Mouse (Mus musculus) forebrain, embryonic 12.5 days (tissue): ENCODE measurements at regions not wholly inside any gene's neighbourhood (a gene's known extent, or its start where the extent isn't known, plus 50 kb on each side); places are given as distances from the start of the nearest gene placed in this dataset.

Experiments
- ATAC-seq: fragments of 200-750 bp; cut with Nextera tagmentation; 2 replicates; pipeline ENCODE4 v1.8.0; 2017; ENCODE audit warnings: moderate TSS enrichment; ENCODE audit not compliant: low FRiP score
- H3K27ac ChIP-seq: fragments of 300-500 bp; sonication (generic); 2 replicates; pipeline ENCODE4 v1.5.1; 2016; ENCODE audit warnings: mild to moderate bottlenecking
- H3K27me3 ChIP-seq: fragments of 300-500 bp; sonication (generic); 2 replicates; pipeline ENCODE4 v1.6.1; 2016; ENCODE audit warnings: mild to moderate bottlenecking
- H3K36me3 ChIP-seq: fragments of 300-500 bp; sonication (generic); replicated peaks from 2 replicates; pipeline ENCODE4 v1.6.1; 2016; ENCODE audit warnings: mild to moderate bottlenecking
- H3K4me1 ChIP-seq: fragments of 300-500 bp; sonication (generic); 2 replicates; pipeline ENCODE4 v1.6.1; 2016
- H3K4me2 ChIP-seq: fragments of 300-500 bp; sonication (generic); 2 replicates; pipeline ENCODE4 v1.6.1; 2016; ENCODE audit warnings: mild to moderate bottlenecking, moderate library complexity
- H3K4me3 ChIP-seq: fragments of 300-500 bp; sonication (generic); replicated peaks from 2 replicates; pipeline ENCODE4 v1.5.1; 2016; ENCODE audit warnings: mild to moderate bottlenecking
- H3K9ac ChIP-seq: fragments of 300-500 bp; sonication (generic); 2 replicates; pipeline ENCODE4 v1.6.1; 2016; ENCODE audit warnings: mild to moderate bottlenecking
- H3K9me3 ChIP-seq: fragments of 300-500 bp; sonication (generic); 2 replicates; pipeline ENCODE4 v1.6.1; 2016
- WGBS: fragments of 180-500 bp; shearing (Covaris S2); methylation state at CpG from one replicate; pipeline ENCODE4 v1.1.7; 2016; 5-methylcytosine and 5-hydroxymethylcytosine counted together

GRCm38 (mm10) chr11:84627259-84627658 lies 101.9 kb upstream of the Lhx1 start:
- no peak for ATAC-seq
- 0 out of 2 replicates have a peak, but pooled peaks cover 5% of the 10 kb centered on the region for H3K4me1 ChIP-seq
- no peaks in the 10 kb centered on the region for H3K36me3 ChIP-seq
- no peak overlapping the region for H3K4me3 ChIP-seq
- no peak overlapping the region for H3K4me2 ChIP-seq
- no peak overlapping the region for H3K27ac ChIP-seq
- no peaks in the 10 kb centered on the region for H3K9me3 ChIP-seq
- WGBS: 86% methylated on average over 2 of the region's 2 CpGs
- H3K27me3 ChIP-seq: peaks cover 34% of the 10 kb centered on the region
- H3K9ac ChIP-seq: no peak overlapping the region

GRCm38 (mm10) chr11:84624100-84624499 lies 98.8 kb upstream of the Lhx1 start:
- Histone ChIP-seq H3K9ac (no peak overlapping the region), H3K4me1 (no peaks in the 10 kb centered on the region), H3K36me3 (no peaks in the 10 kb centered on the region), H3K4me3 (no peak overlapping the region), H3K27me3 (peaks cover 13% of the 10 kb centered on the region), H3K27ac (no peak overlapping the region), H3K9me3 (no peaks in the 10 kb centered on the region), H3K4me2 (no peak overlapping the region)
- no peak for ATAC-seq
- WGBS: 50% methylated on average over 5 of the region's 5 CpGs

- no peaks in the 10 kb centered on the region for H3K36me3 ChIP-seq
- no peak overlapping the region for H3K4me3 ChIP-seq
- no peaks in the 10 kb centered on the region for H3K4me1 ChIP-seq
- WGBS: 90% methylated on average over 4 of the region's 4 CpGs
- H3K9ac ChIP-seq: no peak overlapping the region
- no peak for ATAC-seq
- H3K27me3 ChIP-seq: peaks cover 3% of the 10 kb centered on the region; the same call in 1 of the 2 replicates
- H3K27ac ChIP-seq: no peak overlapping the region
- H3K9me3 ChIP-seq: no peaks in the 10 kb centered on the region
- no peak overlapping the region for H3K4me2 ChIP-seq
These were observed 94.4 kb upstream of the Lhx1 start for GRCm38 (mm10) chr11:84619713-84620112.

GRCm38 (mm10) chr11:84618576-84618975 lies 93.2 kb upstream of the Lhx1 start:
- Histone ChIP-seq H3K9ac (no peak overlapping the region), H3K36me3 (no peaks in the 10 kb centered on the region), H3K27me3 (peaks cover 7% of the 10 kb centered on the region; the same call in 1 of the 2 replicates), H3K4me1 (no peaks in the 10 kb centered on the region), H3K9me3 (no peaks in the 10 kb centered on the region), H3K4me2 (no peak overlapping the region), H3K4me3 (no peak overlapping the region), H3K27ac (no peak overlapping the region)
- 92% methylated on average over 3 of the region's 3 CpGs for WGBS
- no peak for ATAC-seq

GRCm38 (mm10) chr11:84612982-84613720 lies 87.8 kb upstream of the Lhx1 start:
- H3K27ac ChIP-seq: no peak overlapping the region
- WGBS: 84% methylated on average over 9 of the region's 9 CpGs
- H3K9me3 ChIP-seq: no peaks in the 10 kb centered on the region
- no peaks in the 10 kb centered on the region for H3K36me3 ChIP-seq
- peaks cover 31% of the 10 kb centered on the region for H3K27me3 ChIP-seq
- no peak overlapping the region for H3K4me2 ChIP-seq
- no peak overlapping the region for H3K4me3 ChIP-seq
- H3K4me1 ChIP-seq: peaks cover 6% of the 10 kb centered on the region; the same call in 1 of the 2 replicates
- no peak overlapping the region for H3K9ac ChIP-seq
- no peak for ATAC-seq

- H3K4me2 ChIP-seq: no peak overlapping the region
- peaks cover 6% of the 10 kb centered on the region; the same call in 1 of the 2 replicates for H3K4me1 ChIP-seq
- no peak overlapping the region for H3K4me3 ChIP-seq
- H3K36me3 ChIP-seq: no peaks in the 10 kb centered on the region
- ATAC-seq: no peak
- H3K9ac ChIP-seq: no peak overlapping the region
- peaks cover 39% of the 10 kb centered on the region for H3K27me3 ChIP-seq
- WGBS: 80% methylated on average over 4 of the region's 4 CpGs
- no peaks in the 10 kb centered on the region for H3K9me3 ChIP-seq
- H3K27ac ChIP-seq: no peak overlapping the region
These were observed 86.2 kb upstream of the Lhx1 start for GRCm38 (mm10) chr11:84611625-84611879.

- H3K4me3 ChIP-seq: no peak overlapping the region
- peaks cover 44% of the 10 kb centered on the region for H3K27me3 ChIP-seq
- H3K9ac ChIP-seq: no peak overlapping the region
- no peak overlapping the region for H3K4me2 ChIP-seq
- ATAC-seq: no peak
- H3K27ac ChIP-seq: no peak overlapping the region
- no peaks in the 10 kb centered on the region for H3K36me3 ChIP-seq
- no peaks in the 10 kb centered on the region for H3K9me3 ChIP-seq
- H3K4me1 ChIP-seq: peaks cover 6% of the 10 kb centered on the region; the same call in 1 of the 2 replicates
- WGBS: 52% methylated on average over 7 of the region's 7 CpGs
These were observed 85.7 kb upstream of the Lhx1 start for GRCm38 (mm10) chr11:84610774-84611624.

GRCm38 (mm10) chr11:84604781-84605180 lies 79.4 kb upstream of the Lhx1 start:
- Histone ChIP-seq H3K4me3 (no peak overlapping the region), H3K27me3 (peaks cover 49% of the 10 kb centered on the region), H3K36me3 (no peaks in the 10 kb centered on the region), H3K4me2 (no peak overlapping the region), H3K27ac (no peak overlapping the region), H3K9me3 (no peaks in the 10 kb centered on the region), H3K4me1 (peaks cover 16% of the 10 kb centered on the region), H3K9ac (no peak overlapping the region)
- 5% methylated on average over 6 of the region's 6 CpGs for WGBS
- ATAC-seq: no peak

- Histone ChIP-seq H3K9ac (0 out of 2 replicates have a peak overlapping the region, but pooled peaks have one; percentile 7), H3K4me1 (peaks cover 13% of the 10 kb centered on the region), H3K9me3 (no peaks in the 10 kb centered on the region), H3K27me3 (peaks cover 44% of the 10 kb centered on the region), H3K4me2 (no peak overlapping the region), H3K36me3 (no peaks in the 10 kb centered on the region), H3K4me3 (no peak overlapping the region), H3K27ac (no peak overlapping the region)
- no peak for ATAC-seq
- WGBS: 52% methylated on average over 15 of the region's 15 CpGs
These were observed 74.0 kb upstream of the Lhx1 start for GRCm38 (mm10) chr11:84599267-84599841.

- Histone ChIP-seq H3K4me1 (peaks cover 11% of the 10 kb centered on the region), H3K9me3 (no peaks in the 10 kb centered on the region), H3K27ac (no peak overlapping the region), H3K27me3 (peaks cover 46% of the 10 kb centered on the region), H3K36me3 (no peaks in the 10 kb centered on the region), H3K4me2 (no peak overlapping the region), H3K9ac (no peak overlapping the region), H3K4me3 (no peak overlapping the region)
- 85% methylated on average over 9 of the region's 9 CpGs for WGBS
- no peak for ATAC-seq
These were observed 72.4 kb upstream of the Lhx1 start for GRCm38 (mm10) chr11:84597572-84598295.

- H3K9ac ChIP-seq: no peak overlapping the region
- H3K9me3 ChIP-seq: no peaks in the 10 kb centered on the region
- H3K4me2 ChIP-seq: no peak overlapping the region
- no peaks in the 10 kb centered on the region for H3K36me3 ChIP-seq
- H3K27me3 ChIP-seq: peaks cover 40% of the 10 kb centered on the region
- no peak for ATAC-seq
- no peak overlapping the region for H3K27ac ChIP-seq
- no peak overlapping the region for H3K4me3 ChIP-seq
- WGBS: 29% methylated on average over 6 of the region's 6 CpGs
- H3K4me1 ChIP-seq: peaks cover 8% of the 10 kb centered on the region
These were observed 67.5 kb upstream of the Lhx1 start for GRCm38 (mm10) chr11:84592715-84593339.

GRCm38 (mm10) chr11:84587107-84587506 lies 61.8 kb upstream of the Lhx1 start:
- Histone ChIP-seq H3K4me2 (no peak overlapping the region), H3K4me1 (peaks cover 33% of the 10 kb centered on the region), H3K27me3 (peaks cover 34% of the 10 kb centered on the region), H3K27ac (no peak overlapping the region), H3K9ac (no peak overlapping the region), H3K4me3 (no peak overlapping the region), H3K9me3 (no peaks in the 10 kb centered on the region), H3K36me3 (no peaks in the 10 kb centered on the region)
- WGBS: 16% methylated on average over 14 of the region's 14 CpGs
- ATAC-seq: 0 out of 2 replicates have a peak, but pooled peaks have one; percentile 17
